Mouse (Mus musculus): Measurements from ENCODE around the gene Wwc1. TPM values are rescaled to one million over a fixed set of nuclear protein-coding genes. Genes with fewer than 3 reads are reported as not detected.

Gene Wwc1
- total RNA-seq, 2 experiments from 2014 or later: not detected

- no peak for ATAC-seq (replicated peaks; ENCODE audit: low FRiP score, low TSS enrichment, poor library complexity, severe bottlenecking)
These were observed 5.5 kb downstream of the Wwc1 start for GRCm38 (mm10) chr11:35974632-35975450.

- ATAC-seq (replicated peaks; ENCODE audit: low FRiP score, low TSS enrichment, poor library complexity, severe bottlenecking): no peak
These were observed 7.2 kb downstream of the Wwc1 start for GRCm38 (mm10) chr11:35973135-35973534.

GRCm38 (mm10) chr11:35972270-35972931 lies 7.9 kb downstream of the Wwc1 start:
- ATAC-seq (replicated peaks; ENCODE audit: low FRiP score, low TSS enrichment, poor library complexity, severe bottlenecking): no peak

- no peak for ATAC-seq (replicated peaks; ENCODE audit: low FRiP score, low TSS enrichment, poor library complexity, severe bottlenecking)
These were observed 9.3 kb downstream of the Wwc1 start for GRCm38 (mm10) chr11:35970806-35971705.

- ATAC-seq (replicated peaks; ENCODE audit: low FRiP score, low TSS enrichment, poor library complexity, severe bottlenecking): no peak
These were observed 12.0 kb downstream of the Wwc1 start for GRCm38 (mm10) chr11:35968291-35968690.

GRCm38 (mm10) chr11:35963981-35964549 lies 16.3 kb downstream of the Wwc1 start:
- no peak for ATAC-seq (replicated peaks; ENCODE audit: low FRiP score, low TSS enrichment, poor library complexity, severe bottlenecking)

- no peak for ATAC-seq (replicated peaks; ENCODE audit: low FRiP score, low TSS enrichment, poor library complexity, severe bottlenecking)
These were observed 16.8 kb downstream of the Wwc1 start for GRCm38 (mm10) chr11:35963554-35963953.

GRCm38 (mm10) chr11:35962431-35962830 lies 17.9 kb downstream of the Wwc1 start:
- no peak for ATAC-seq (replicated peaks; ENCODE audit: low FRiP score, low TSS enrichment, poor library complexity, severe bottlenecking)

- ATAC-seq (replicated peaks; ENCODE audit: low FRiP score, low TSS enrichment, poor library complexity, severe bottlenecking): no peak
These were observed 21.1 kb downstream of the Wwc1 start for GRCm38 (mm10) chr11:35959270-35959669.

GRCm38 (mm10) chr11:35955572-35955971 lies 24.8 kb downstream of the Wwc1 start:
- ATAC-seq (replicated peaks; ENCODE audit: low FRiP score, low TSS enrichment, poor library complexity, severe bottlenecking): no peak

GRCm38 (mm10) chr11:35953179-35953578 lies 27.1 kb downstream of the Wwc1 start:
- no peak for ATAC-seq (replicated peaks; ENCODE audit: low FRiP score, low TSS enrichment, poor library complexity, severe bottlenecking)

GRCm38 (mm10) chr11:35951727-35952065 lies 28.6 kb downstream of the Wwc1 start:
- no peak for ATAC-seq (replicated peaks; ENCODE audit: low FRiP score, low TSS enrichment, poor library complexity, severe bottlenecking)

- ATAC-seq (replicated peaks; ENCODE audit: low FRiP score, low TSS enrichment, poor library complexity, severe bottlenecking): no peak
These were observed 29.1 kb downstream of the Wwc1 start for GRCm38 (mm10) chr11:35951058-35951726.

- ATAC-seq (replicated peaks; ENCODE audit: low FRiP score, low TSS enrichment, poor library complexity, severe bottlenecking): no peak
These were observed 29.9 kb downstream of the Wwc1 start for GRCm38 (mm10) chr11:35950466-35950865.

GRCm38 (mm10) chr11:35950011-35950410 lies 30.3 kb downstream of the Wwc1 start:
- ATAC-seq (replicated peaks; ENCODE audit: low FRiP score, low TSS enrichment, poor library complexity, severe bottlenecking): no peak

- ATAC-seq (replicated peaks; ENCODE audit: low FRiP score, low TSS enrichment, poor library complexity, severe bottlenecking): no peak
These were observed 31.9 kb downstream of the Wwc1 start for GRCm38 (mm10) chr11:35948457-35948881.

- ATAC-seq (replicated peaks; ENCODE audit: low FRiP score, low TSS enrichment, poor library complexity, severe bottlenecking): no peak
These were observed 32.4 kb downstream of the Wwc1 start for GRCm38 (mm10) chr11:35947944-35948343.

GRCm38 (mm10) chr11:35945187-35945586 lies 35.1 kb downstream of the Wwc1 start:
- no peak for ATAC-seq (replicated peaks; ENCODE audit: low FRiP score, low TSS enrichment, poor library complexity, severe bottlenecking)

- no peak for ATAC-seq (replicated peaks; ENCODE audit: low FRiP score, low TSS enrichment, poor library complexity, severe bottlenecking)
These were observed 38.7 kb downstream of the Wwc1 start for GRCm38 (mm10) chr11:35941641-35942040.
